Mouse (Mus musculus) hindbrain, embryonic 16.5 days (tissue): ENCODE measurements around the gene Rab4a. TPM values are rescaled to one million over a fixed set of nuclear protein-coding genes. Genes with fewer than 3 reads are reported as not detected.

Source experiments
- ATAC-seq: fragments of 200-750 bp; cut with Nextera tagmentation; 2 replicates; pipeline ENCODE4 v1.8.0; 2017; ENCODE audit warnings: moderate TSS enrichment, moderate library complexity
- H3K27ac ChIP-seq: fragments of 300-500 bp; sonication (generic); 2 replicates; pipeline ENCODE4 v1.5.1; 2014; ENCODE audit warnings: low read depth, mild to moderate bottlenecking, control low read depth, low read length, moderate library complexity
- H3K27me3 ChIP-seq: fragments of 300-500 bp; sonication (generic); replicated peaks from 2 replicates; pipeline ENCODE4 v1.6.1; 2014; ENCODE audit warnings: low read length; ENCODE audit not compliant: control insufficient read depth, insufficient read depth
- H3K36me3 ChIP-seq: fragments of 300-500 bp; sonication (generic); 2 replicates; pipeline ENCODE4 v1.6.1; 2014; ENCODE audit warnings: mild to moderate bottlenecking, low read length, moderate library complexity, mixed read lengths; ENCODE audit not compliant: control insufficient read depth, insufficient read depth
- H3K4me1 ChIP-seq: fragments of 300-500 bp; sonication (generic); 2 replicates; pipeline ENCODE4 v1.6.1; 2014; ENCODE audit warnings: low read depth, low read length; ENCODE audit not compliant: control insufficient read depth, insufficient read depth
- H3K4me2 ChIP-seq: fragments of 300-500 bp; sonication (generic); 2 replicates; pipeline ENCODE4 v1.6.1; 2014; ENCODE audit warnings: mild to moderate bottlenecking, low read length, control low read depth, moderate library complexity
- H3K4me3 ChIP-seq: fragments of 300-500 bp; sonication (generic); 2 replicates; pipeline ENCODE4 v1.5.1; 2014; ENCODE audit warnings: mild to moderate bottlenecking, low read length, control low read depth, moderate library complexity
- H3K9ac ChIP-seq: fragments of 300-500 bp; sonication (generic); 2 replicates; pipeline ENCODE4 v1.6.1; 2014; ENCODE audit warnings: low read depth, mild to moderate bottlenecking, control low read depth, low read length, moderate library complexity
- H3K9me3 ChIP-seq: fragments of 300-500 bp; sonication (generic); 2 replicates; pipeline ENCODE4 v1.6.1; 2014; ENCODE audit warnings: mild to moderate bottlenecking, low read length, moderate library complexity; ENCODE audit not compliant: control insufficient read depth
- WGBS: fragments of 180-500 bp; shearing (Covaris S2); extraction: QIAGEN DNeasy Blood & Tissue Kit; methylation state at CpG from one replicate; pipeline ENCODE4 v1.1.7; 2014; 5-methylcytosine and 5-hydroxymethylcytosine counted together
- polyA plus RNA-seq: library from polyadenylated mRNA; unstranded; fragments of >200 nt; fragmentation: Nextera tagmentation; extraction: Ambion mirVana; gene quantifications from 2 replicates; pipeline ENCODE4 v1.2.1, GENCODE M21; 2015

Rab4a gene
- polyA plus RNA-seq, 1 experiment from 2014 or later = 87.4 TPM

- H3K4me2 ChIP-seq = no peak overlapping the region
- H3K27ac ChIP-seq = no peak overlapping the region
- no peaks in the 10 kb centered on the region for H3K4me1 ChIP-seq
- H3K4me3 ChIP-seq = no peak overlapping the region
- H3K9ac ChIP-seq = no peak overlapping the region
- WGBS = 98% methylated on average over 4 of the region's 4 CpGs
- no peaks in the 10 kb centered on the region for H3K27me3 ChIP-seq
- H3K9me3 ChIP-seq = no peaks in the 10 kb centered on the region
- ATAC-seq = no peak
- peaks cover 56% of the 10 kb centered on the region for H3K36me3 ChIP-seq
Observed at GRCm38 (mm10) chr8:123832757-123833156, 27.0 kb downstream of the Rab4a start.

- ATAC-seq = peak; percentile 72; the same call in 1 of the 2 replicates
- no peaks in the 10 kb centered on the region for H3K27me3 ChIP-seq
- H3K36me3 ChIP-seq = peaks cover 39% of the 10 kb centered on the region
- 57% methylated on average over 9 of the region's 9 CpGs for WGBS
- H3K4me3 ChIP-seq = no peak overlapping the region
- H3K9me3 ChIP-seq = no peaks in the 10 kb centered on the region
- H3K4me1 ChIP-seq = no peaks in the 10 kb centered on the region
- H3K4me2 ChIP-seq = no peak overlapping the region
- H3K27ac ChIP-seq = no peak overlapping the region
- no peak overlapping the region for H3K9ac ChIP-seq
Observed at GRCm38 (mm10) chr8:123835451-123835850, 29.7 kb downstream of the Rab4a start.

GRCm38 (mm10) chr8:123836354-123836753, 30.6 kb downstream of the Rab4a start:
- H3K4me1 ChIP-seq = no peaks in the 10 kb centered on the region
- no peaks in the 10 kb centered on the region for H3K27me3 ChIP-seq
- ATAC-seq = peak; percentile 17; the same call in 1 of the 2 replicates
- no peak overlapping the region for H3K9ac ChIP-seq
- 78% methylated on average over 6 of the region's 6 CpGs for WGBS
- H3K4me3 ChIP-seq = no peak overlapping the region
- H3K27ac ChIP-seq = no peak overlapping the region
- no peaks in the 10 kb centered on the region for H3K9me3 ChIP-seq
- no peak overlapping the region for H3K4me2 ChIP-seq
- H3K36me3 ChIP-seq = peaks cover 34% of the 10 kb centered on the region

DNA sequence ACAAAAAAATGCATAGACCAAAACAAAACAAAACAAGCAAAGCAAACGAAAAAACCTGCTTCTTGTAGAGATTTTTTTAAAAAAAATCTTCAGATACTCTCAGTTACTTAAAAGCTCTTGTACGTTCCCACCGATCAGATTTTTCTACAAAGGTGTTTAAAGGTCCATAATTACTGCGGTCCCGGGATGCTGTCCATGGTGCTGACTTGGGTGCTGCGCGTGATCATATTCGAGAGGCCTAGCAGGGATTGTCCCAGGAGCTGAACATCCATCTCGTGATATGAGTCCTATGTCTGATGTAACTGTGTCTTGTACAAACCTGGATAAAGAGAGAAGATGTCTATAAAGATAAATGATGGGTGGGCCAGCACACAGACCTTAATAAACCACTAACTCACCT, 32.7 kb downstream of the Rab4a start:
- Histone ChIP-seq H3K4me3 (no peak overlapping the region), H3K36me3 (peaks cover 22% of the 10 kb centered on the region), H3K9ac (no peak overlapping the region), H3K4me1 (no peaks in the 10 kb centered on the region), H3K9me3 (no peaks in the 10 kb centered on the region), H3K27me3 (no peaks in the 10 kb centered on the region), H3K27ac (no peak overlapping the region), H3K4me2 (no peak overlapping the region)
- WGBS = 78% methylated on average over 9 of the region's 9 CpGs
- ATAC-seq = no peak

DNA sequence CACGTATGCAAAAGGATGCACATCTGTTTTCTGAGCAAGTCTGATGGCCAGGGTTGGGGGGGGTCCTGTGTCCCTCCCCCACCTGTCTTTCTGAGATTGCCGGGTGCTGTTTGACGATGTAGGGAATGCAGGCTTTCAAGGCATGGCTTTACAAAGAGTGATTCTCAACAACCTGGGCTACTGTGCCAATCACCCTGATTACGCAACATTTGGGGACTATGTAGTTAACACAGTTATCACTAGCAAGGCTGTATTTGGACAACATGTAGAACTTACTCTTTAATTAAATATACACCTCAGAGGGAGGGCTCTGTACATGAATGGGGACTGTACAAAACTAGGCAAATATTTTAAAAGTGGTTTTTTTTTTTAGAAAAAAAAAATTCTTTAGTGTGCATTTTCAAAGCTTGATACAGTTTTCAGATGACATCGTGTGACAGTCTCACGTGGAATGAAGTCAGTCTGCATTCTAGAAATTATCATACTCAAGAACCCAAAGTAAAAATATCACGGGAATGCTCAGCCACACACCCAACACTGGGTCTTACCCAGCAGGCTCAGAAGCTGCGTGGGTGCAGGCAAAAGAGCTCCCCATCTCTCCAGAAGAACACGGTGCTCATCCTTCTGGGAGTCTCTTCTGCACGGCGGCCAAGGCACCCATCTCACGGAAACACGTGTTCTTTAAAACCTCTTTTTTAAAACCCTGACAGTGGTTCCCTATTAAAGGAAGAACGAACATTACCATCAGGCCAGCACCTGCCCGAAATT, 35.0 kb downstream of the Rab4a start:
- no peak for ATAC-seq

GRCm38 (mm10) chr8:123842086-123842485, 36.3 kb downstream of the Rab4a start:
- 87% methylated on average over 12 of the region's 12 CpGs for WGBS
- ATAC-seq = no peak

More for the DNA sequence above, 35.0 kb downstream of the Rab4a start:
- Histone ChIP-seq H3K36me3 (peaks cover 6% of the 10 kb centered on the region; the same call in 1 of the 2 replicates), H3K27ac (no peak overlapping the region), H3K9me3 (no peaks in the 10 kb centered on the region), H3K4me1 (no peaks in the 10 kb centered on the region), H3K9ac (no peak overlapping the region), H3K27me3 (no peaks in the 10 kb centered on the region), H3K4me2 (no peak overlapping the region), H3K4me3 (no peak overlapping the region)
- WGBS = 94% methylated on average over 15 of the region's 15 CpGs

GRCm38 (mm10) chr8:123844341-123844740, 38.6 kb downstream of the Rab4a start:
- Histone ChIP-seq H3K36me3 (no peaks in the 10 kb centered on the region), H3K4me2 (no peak overlapping the region), H3K27ac (no peak overlapping the region), H3K4me3 (no peak overlapping the region), H3K27me3 (no peaks in the 10 kb centered on the region), H3K9ac (no peak overlapping the region), H3K4me1 (no peaks in the 10 kb centered on the region), H3K9me3 (no peaks in the 10 kb centered on the region)
- no peak for ATAC-seq
- whole genome bisulfite sequencing = 78% methylated on average over 7 of the region's 7 CpGs

More at GRCm38 (mm10) chr8:123842086-123842485, 36.3 kb downstream of the Rab4a start:
- H3K4me3 ChIP-seq = no peak overlapping the region
- no peak overlapping the region for H3K9ac ChIP-seq
- H3K27me3 ChIP-seq = no peaks in the 10 kb centered on the region
- H3K9me3 ChIP-seq = no peaks in the 10 kb centered on the region
- no peak overlapping the region for H3K27ac ChIP-seq
- no peak overlapping the region for H3K4me2 ChIP-seq
- peaks cover 4% of the 10 kb centered on the region; the same call in 1 of the 2 replicates for H3K36me3 ChIP-seq
- H3K4me1 ChIP-seq = no peaks in the 10 kb centered on the region

- H3K4me1 ChIP-seq = no peaks in the 10 kb centered on the region
- H3K9me3 ChIP-seq = no peaks in the 10 kb centered on the region
- H3K27ac ChIP-seq = no peak overlapping the region
- ATAC-seq = no peak
- 97% methylated on average over 13 of the region's 13 CpGs for whole genome bisulfite sequencing
- H3K36me3 ChIP-seq = no peaks in the 10 kb centered on the region
- no peak overlapping the region for H3K4me2 ChIP-seq
- no peak overlapping the region for H3K9ac ChIP-seq
- no peaks in the 10 kb centered on the region for H3K27me3 ChIP-seq
- no peak overlapping the region for H3K4me3 ChIP-seq
Observed at GRCm38 (mm10) chr8:123845114-123845513, 39.3 kb downstream of the Rab4a start.

DNA sequence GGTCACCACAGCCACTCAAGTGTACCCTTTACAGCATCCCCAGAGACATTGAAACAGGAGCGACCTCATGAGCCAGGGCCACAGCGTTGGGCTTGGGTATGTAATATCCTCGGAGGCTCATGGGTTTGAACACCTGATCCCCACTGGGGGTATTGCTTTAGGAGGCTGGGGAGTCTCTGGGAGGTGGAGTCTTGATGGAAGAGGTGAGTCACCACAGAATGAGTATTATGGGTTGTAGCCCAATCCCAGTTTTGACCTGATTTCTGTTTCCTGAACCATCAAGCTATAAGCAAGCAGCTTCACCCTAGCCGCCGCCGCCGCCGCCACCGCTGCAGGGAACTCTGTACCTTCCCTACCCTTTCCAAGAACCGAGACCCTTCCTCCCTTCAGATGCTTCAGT, 40.2 kb downstream of the Rab4a start:
- 90% methylated on average over 10 of the region's 10 CpGs for WGBS
- no peak overlapping the region for H3K4me3 ChIP-seq
- H3K4me2 ChIP-seq = no peak overlapping the region
- H3K27ac ChIP-seq = no peak overlapping the region
- no peaks in the 10 kb centered on the region for H3K27me3 ChIP-seq
- H3K4me1 ChIP-seq = no peaks in the 10 kb centered on the region
- H3K36me3 ChIP-seq = no peaks in the 10 kb centered on the region
- no peak for ATAC-seq
- H3K9ac ChIP-seq = no peak overlapping the region
- no peaks in the 10 kb centered on the region for H3K9me3 ChIP-seq
